Mouse (Mus musculus) gastrocnemius, adult 8-10 months (tissue): Measurements from ENCODE around the gene Retsat. TPM values are rescaled to one million over a fixed set of nuclear protein-coding genes. Genes with fewer than 3 reads are reported as not detected.

Experiments
- DNase-seq, 2 experiments: peaks; one replicate each; pipeline ENCODE4 v3.0.0; 2022; ENCODE audit warnings: low spot score in 2 of 2
- total RNA-seq, 4 experiments: library from RNA; stranded (reverse); gene quantifications; 2 replicates each; pipeline ENCODE4 v1.2.4; 2022

The Retsat gene
- total RNA-seq, 4 experiments from 2014 or later = 64.4 to 72.3 (median 68.1) TPM

GRCm38 (mm10) chr6:72622917-72623316 lies 24.6 kb downstream of the Retsat start:
- DNase-seq = no peak

DNA sequence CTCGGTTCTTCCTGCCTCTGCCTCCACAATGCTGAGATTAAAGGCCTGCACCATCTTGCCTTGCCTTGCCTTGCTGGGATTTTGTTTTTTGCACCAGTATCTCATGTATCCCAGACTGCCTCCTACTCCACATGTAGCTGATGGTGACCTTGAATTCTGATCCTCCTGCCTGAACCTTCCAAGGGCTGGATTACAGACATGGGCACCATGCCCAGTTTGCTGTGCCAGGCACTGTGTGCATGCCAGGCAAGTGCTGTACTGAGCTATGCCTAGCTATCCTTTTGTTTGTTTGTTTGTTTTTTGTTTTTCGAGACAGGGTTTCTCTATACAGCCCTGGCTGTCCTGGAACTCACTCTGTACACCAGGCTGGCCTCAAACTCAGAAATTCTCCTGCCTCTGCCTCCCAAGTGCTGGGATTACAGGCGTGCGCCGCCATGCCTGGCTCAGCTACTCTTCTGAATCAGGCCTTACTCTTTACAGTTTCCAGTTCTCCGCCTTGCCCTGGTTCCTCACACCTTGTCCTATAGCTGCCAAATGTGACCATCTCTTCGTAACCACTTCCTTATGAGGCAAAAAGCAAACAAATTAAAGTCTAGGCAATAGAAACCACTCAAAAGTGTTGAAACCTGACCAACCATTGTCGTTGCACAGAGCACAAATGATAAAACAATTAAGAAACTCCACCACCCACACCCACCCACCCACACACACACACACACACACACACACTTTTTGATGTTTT lies 25.6 kb downstream of the Retsat start:
- peak; percentile 39 to 69 for DNase-seq

DNA sequence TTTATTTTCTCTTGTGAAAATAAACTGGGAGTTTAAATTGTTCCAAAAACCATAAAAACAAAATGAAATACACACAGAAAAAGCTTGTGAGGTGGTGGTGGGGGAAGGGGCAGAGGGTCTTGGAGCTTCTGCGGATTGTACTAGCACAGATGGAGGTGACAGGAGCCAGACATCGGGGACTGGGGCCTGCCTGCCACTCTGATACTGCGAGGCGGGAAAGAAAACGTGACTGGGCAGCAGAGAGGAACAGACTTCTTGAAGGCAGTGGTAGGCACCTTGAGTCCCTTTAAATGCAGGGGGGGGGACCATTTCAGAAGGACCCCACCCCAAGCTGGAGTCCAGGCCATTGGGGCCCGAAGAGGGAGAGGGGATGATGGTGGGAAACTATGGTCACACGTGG lies 28.1 kb downstream of the Retsat start:
- no peak for DNase-seq

DNA sequence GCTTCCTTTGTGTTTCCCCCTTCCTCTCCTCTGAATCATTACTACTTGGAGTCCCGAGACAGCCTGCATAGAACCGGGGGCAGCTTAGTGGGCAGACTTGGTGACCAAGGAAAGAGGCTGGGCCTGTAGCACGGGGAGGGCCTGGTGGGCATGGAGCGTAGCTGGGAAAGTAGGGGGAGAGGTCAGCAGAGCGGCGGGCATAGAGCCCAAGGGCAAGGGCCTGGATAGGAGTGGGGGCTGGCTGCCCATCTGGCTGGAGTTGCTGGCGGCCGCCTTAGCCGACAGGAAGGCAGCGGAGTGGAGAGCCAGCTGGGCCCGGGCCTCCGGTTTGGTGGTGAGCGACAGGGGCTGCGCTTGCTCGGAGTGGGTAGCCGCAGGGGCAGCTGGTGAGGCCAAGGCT lies 29.0 kb downstream of the Retsat start:
- DNase-seq = no peak

GRCm38 (mm10) chr6:72630370-72630769 lies 32.1 kb downstream of the Retsat start:
- no peak for DNase-seq

DNA sequence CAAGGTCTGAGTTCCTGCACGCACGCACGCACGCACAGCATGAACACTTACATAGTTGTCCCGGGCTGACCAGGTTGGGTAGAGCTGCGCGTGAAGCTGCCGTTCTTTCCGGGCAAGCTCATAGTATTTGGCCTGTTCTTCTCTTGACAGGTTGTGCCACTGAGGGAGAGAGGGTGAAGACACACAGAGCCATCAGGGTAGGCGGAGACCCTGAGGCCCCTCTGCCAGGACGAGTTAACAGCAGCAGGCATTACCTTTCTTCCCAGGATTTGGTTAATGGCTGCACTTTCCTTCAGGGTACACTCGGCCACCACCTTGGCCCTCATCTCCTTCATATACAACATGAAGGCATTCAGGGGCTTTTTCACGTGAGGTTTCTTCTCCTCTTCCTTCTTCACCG lies 32.7 kb downstream of the Retsat start:
- DNase-seq = no peak

GRCm38 (mm10) chr6:72631700-72632099 lies 33.4 kb downstream of the Retsat start:
- DNase-seq = no peak

GRCm38 (mm10) chr6:72634311-72634710 lies 36.0 kb downstream of the Retsat start:
- DNase-seq = no peak

GRCm38 (mm10) chr6:72635760-72636431 lies 37.6 kb downstream of the Retsat start:
- DNase-seq = peak in 1 of 2 experiments; percentile 38

GRCm38 (mm10) chr6:72636940-72637339 lies 38.7 kb downstream of the Retsat start:
- no peak for DNase-seq

- no peak for DNase-seq
These were observed 43.1 kb downstream of the Retsat start for GRCm38 (mm10) chr6:72641218-72641954.

GRCm38 (mm10) chr6:72644576-72644975 lies 46.3 kb downstream of the Retsat start:
- no peak for DNase-seq

DNA sequence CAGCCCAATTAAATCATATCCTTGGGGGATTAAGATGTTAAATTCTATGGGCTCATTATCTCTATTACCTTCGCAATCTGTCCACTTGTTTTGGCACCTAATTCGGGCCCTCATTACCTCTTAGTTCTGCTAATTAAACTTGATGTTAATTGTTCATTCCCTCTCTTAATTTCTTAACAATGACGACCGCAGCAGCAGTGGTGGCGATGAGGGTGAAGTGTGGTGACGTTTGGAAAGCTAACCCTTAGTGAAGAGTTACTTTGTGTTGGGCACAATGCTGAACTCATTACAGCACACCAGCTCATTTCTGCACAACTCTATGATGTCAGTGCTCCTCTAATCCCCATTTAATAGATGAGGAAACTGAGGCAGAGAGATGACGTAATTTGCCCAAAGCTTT lies 47.1 kb downstream of the Retsat start:
- no peak for DNase-seq

DNA sequence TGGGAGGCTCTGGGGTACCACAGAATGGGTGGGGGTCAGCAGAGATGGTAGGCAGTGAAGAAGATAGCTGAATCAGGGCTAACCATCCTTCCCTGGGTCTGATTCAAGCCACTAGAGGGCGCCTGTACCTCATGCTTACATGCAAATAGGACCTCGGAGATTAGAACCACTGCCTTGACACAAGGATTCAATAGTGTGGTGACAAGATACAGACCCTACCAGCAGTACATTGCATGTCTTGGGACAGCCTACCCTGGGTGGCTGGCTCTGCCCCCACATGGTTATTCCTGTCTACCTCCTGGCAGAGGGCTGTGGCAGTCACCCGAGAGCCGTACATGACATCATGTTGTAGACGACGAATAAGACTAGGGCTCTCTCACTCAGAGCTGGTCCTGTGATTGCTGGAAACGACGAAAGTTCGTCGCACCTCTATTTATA lies 49.1 kb downstream of the Retsat start:
- peak; percentile 50 to 62 for DNase-seq

DNA sequence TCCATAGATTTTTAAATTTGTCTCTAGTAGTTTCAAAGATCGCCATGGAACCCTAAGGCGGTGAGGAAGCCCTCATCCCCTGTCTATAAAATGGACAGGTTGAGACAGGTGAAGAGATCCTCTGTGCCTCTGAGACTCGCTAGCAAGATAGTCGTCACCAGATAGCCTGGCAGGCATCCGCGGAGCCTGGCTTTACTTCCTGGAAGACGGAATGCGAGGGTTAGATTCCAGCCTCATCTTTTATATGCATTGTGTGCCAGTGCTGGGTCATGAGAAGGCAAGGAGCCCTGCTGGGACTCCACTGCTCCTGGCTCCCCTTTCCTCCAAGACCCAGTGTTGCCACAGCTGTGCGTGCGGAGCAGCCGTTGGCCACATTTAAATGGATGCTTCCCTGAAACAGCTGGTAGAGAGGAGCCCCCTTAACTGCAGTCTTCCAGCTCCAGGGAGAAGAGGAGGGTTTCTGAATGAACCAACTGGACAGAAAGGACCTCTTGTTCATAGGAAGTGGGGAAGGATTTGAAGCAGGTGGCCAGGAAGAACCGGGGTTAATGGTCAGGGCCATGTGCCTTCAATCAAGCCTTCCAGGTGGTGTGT lies 49.8 kb downstream of the Retsat start:
- DNase-seq = peak in 1 of 2 experiments; percentile 52

DNA sequence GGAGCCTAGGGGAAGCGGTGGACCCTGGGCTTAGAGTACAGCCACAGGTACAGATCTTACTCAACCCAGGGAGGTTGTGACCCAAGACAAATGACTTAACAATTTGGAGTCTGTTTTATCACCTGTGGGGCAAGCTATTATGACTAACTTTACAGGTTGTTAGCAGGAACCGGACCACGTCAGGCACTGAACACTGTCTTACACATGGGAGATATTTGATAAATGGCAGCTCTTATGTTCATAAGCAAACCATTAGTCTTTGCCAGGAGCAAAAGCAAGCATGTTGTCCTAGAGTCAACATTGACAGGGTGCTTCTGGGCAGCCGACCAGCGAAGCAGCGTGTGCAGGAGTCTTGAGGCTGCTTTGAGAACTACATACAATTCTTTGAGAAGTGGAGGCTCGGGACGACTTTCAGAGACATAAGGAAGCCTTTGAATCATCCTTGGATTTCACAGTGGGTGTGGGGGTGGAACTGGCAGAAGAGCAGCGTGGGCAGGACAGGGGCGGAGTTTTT lies 52.1 kb downstream of the Retsat start:
- no peak for DNase-seq

DNA sequence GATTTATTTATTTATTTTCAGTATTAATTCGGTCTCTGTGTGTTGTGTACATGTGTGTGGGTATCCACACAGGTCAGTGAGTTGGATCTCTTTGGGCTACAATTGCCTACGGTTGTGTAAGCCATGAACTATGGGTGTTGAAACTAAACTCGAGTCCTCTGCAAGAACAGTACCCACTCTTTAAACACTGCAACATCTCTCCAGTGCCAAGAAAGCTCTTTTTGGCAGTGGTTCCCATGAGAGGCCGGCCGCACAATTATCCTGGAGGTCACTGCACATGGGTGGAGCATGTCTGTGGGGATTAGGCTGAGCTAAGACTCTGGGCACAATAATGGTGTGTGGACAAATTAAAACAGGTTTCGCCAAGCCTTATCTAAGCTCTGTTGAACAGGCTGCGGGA lies 55.1 kb downstream of the Retsat start:
- peak; percentile 45 to 59 for DNase-seq

DNA sequence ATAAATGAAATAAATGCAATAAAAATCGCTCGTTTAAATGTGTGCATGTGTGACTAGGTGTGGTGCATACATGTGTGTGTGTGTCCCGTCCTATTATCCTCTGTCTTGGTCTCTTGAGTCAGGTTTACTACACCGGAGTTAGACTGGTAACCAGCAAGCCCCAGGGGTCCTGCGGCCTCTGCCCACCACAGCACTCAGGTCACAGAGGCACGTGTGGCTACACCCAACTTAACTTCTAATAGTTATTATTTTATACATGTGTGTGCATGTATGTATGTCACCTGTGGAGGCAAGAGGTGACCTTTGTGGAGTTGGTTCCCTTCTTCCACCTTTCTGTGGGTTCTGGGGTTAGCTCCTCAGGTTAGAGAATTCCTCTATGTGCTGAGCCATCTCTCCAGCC lies 56.1 kb downstream of the Retsat start:
- no peak for DNase-seq

DNA sequence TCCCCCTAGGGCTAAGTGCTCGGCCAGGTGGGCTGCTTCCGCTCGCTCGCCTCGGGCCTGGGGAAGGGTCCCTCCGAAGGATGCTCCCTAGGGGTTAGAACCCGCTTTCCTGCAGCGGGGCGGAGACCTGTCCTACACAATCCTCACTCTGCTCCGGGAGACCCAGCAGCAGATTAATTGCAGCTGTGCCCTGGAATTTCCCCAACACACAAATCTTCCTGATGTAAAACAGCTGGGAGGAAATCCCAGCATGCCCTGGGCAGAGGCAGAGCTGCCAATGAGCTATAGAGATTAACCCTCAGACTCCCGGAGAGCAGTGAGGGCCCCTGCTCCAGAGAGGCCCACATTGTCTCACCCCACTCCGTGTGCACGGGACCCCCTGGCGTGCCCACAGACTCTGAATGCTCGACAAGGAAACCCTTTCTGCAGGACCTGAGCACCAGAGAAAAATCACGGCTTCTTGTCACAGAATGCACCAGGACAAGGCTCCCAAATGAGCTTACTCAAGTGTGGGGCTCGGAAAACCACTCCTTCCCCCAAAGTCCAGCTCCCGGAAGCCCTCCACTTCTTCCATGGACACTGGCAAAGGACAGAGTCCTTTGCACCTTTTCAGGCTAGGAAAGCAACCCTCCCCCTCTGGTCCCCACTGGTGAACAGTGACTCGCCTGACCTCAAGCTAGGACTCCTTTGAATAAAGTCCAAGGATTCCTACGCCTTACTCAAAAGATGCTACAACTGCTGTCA lies 57.2 kb downstream of the Retsat start:
- peak; percentile 36 to 53 for DNase-seq

DNA sequence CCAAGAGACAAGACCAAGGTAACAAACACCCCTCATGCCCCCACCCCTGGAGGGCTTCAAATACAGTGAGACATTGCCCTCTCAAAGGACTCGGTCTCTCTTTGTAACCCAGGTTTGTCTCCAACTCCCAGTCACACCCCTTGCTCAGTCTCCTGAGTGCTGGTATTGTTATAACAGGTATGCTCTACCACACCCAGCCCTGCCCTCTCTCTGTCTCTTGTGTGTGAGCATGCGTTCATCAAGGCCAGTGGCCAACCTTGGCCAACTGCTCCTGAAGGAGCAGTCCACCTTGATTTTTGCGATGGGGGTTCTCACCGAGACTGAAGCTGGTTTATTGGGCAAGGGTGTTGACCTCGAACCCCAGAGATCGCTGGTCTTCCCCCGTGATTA lies 57.8 kb downstream of the Retsat start:
- DNase-seq = no peak

- DNase-seq = no peak
These were observed 59.7 kb downstream of the Retsat start for GRCm38 (mm10) chr6:72658006-72658405.
